Mouse (Mus musculus) brain, embryonic 18.5 days (tissue): ENCODE measurements around the gene Ddx27.

Source experiments
- DNase-seq: peaks from one replicate; pipeline ENCODE4 v3.0.0-alpha.2; 2012; ENCODE audit warnings: low read depth, low spot score

Gene Ddx27

DNA sequence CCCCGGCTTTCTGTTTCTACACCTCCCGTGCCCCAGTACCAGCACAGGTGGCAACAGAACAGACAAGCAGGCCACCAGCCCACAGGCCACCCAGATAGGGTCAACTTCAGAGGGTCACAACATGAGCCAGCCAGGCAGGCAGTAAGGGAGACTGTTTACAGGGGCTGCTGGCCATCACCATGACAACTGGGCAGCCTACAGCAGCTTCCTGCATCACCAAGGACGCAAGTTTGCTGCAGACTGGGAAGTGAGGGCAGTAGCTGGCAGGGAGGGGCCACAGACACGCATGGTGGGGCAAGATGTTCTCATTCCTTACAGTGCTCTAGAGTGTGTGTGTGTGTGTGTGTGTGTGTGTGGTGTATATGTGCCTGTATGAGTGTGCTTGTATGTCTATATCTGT, 66.6 kb downstream of the Ddx27 start:
- no peak for DNase-seq
